In the genomic region with DNA sequence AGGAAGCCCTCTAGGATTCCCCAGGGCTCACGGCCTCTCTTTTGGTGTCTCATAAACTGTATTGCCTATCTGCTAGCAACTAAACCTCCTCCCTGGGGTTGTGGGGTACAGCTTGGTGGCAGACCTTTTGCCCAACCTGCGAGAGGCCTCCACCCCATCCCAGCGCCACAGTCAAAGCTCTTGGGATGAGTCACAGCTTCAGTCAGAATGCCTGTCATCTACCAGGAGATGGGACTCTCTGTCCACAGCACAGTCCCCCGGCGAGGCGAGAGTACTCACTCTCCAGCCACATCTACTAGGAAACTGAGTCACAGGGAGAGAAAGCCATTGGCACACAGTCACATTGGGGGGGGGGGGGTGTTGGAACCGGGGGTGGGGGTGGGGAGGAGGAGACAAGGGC, we compare ENCODE assay signal across 22 mouse cellular contexts. TPM values are rescaled to one million over a fixed set of nuclear protein-coding genes. Genes with fewer than 3 reads are reported as not detected.
A peak's percentile ranks its signal among the peaks of the same experiment; 100 is the strongest.
DNase-seq lines count a peak whose midpoint lies in the region; ATAC-seq and TF ChIP-seq lines count a peak whose summit lies in the region.
"Had no signal": no experiment of that assay in that cellular context is flagged by ENCODE, and none has a peak within 500 bp of the region (broad histone marks: within the 10 kb centered on the region; RNA-seq: fewer than 3 reads in every experiment).

No protein-coding gene starts in this region.

- H3K36me3 ChIP-seq in heart, adult 2 months (ENCODE audit: control insufficient read depth, insufficient read depth, low read length): no peaks in the 10 kb centered on the region
- H3K36me3 ChIP-seq in forebrain, embryonic 13.5 days (ENCODE audit: poor library complexity, severe bottlenecking): no peaks in the 10 kb centered on the region
- H3K36me3 ChIP-seq: embryonic facial prominence, embryonic 13.5 days; forebrain, embryonic 12.5 days; hindbrain, embryonic 12.5 days; hindbrain, embryonic 15.5 days had no signal

- H3K4me2 ChIP-seq in forebrain, embryonic 13.5 days: no peak overlapping the region
- H3K4me2 ChIP-seq: embryonic facial prominence, embryonic 13.5 days; forebrain, embryonic 12.5 days; heart, embryonic 11.5 days; hindbrain, embryonic 12.5 days; hindbrain, embryonic 15.5 days had no signal

- H3K79me2 ChIP-seq in heart, adult 2 months (replicated peaks; ENCODE audit: control insufficient read depth, insufficient read depth, low read length): no peaks in the 10 kb centered on the region

- ATAC-seq in forebrain, embryonic 13.5 days: no peak
- ATAC-seq: CD4-positive, CD25-positive, alpha-beta regulatory T cell, adult 4 months; forebrain, embryonic 16.5 days; intestine, postnatal 0 days had no signal

- no peak overlapping the region for H3K4me3 ChIP-seq in heart, adult 2 months
- H3K4me3 ChIP-seq in forebrain, embryonic 13.5 days: no peak overlapping the region
- H3K4me3 ChIP-seq: embryonic facial prominence, embryonic 13.5 days; erythroblast, embryonic 14.5 days; forebrain, embryonic 12.5 days; hindbrain, embryonic 12.5 days; hindbrain, embryonic 15.5 days had no signal

- peaks cover 4% of the 10 kb centered on the region; the same call in 1 of the 2 replicates for H3K4me1 ChIP-seq in heart, adult 2 months (ENCODE audit: control insufficient read depth, insufficient read depth, low read length)
- peaks cover 23% of the 10 kb centered on the region; the same call in 1 of the 2 replicates for H3K4me1 ChIP-seq in forebrain, embryonic 13.5 days

- no peaks in the 10 kb centered on the region for H3K9me3 ChIP-seq in forebrain, embryonic 13.5 days (replicated peaks)
- H3K9me3 ChIP-seq: embryonic facial prominence, embryonic 13.5 days; forebrain, embryonic 12.5 days; hindbrain, embryonic 12.5 days; hindbrain, embryonic 15.5 days had no signal

- H3K27me3 ChIP-seq in heart, adult 2 months (ENCODE audit: control insufficient read depth, insufficient read depth, low read length): no peaks in the 10 kb centered on the region
- no peaks in the 10 kb centered on the region for H3K27me3 ChIP-seq in forebrain, embryonic 13.5 days
- H3K27me3 ChIP-seq: embryonic facial prominence, embryonic 13.5 days; forebrain, embryonic 12.5 days; hindbrain, embryonic 12.5 days; hindbrain, embryonic 15.5 days had no signal

- DNase-seq in adrenal gland, adult 2 months: peak; percentile 66
- no peak for DNase-seq in adrenal gland, adult 8-10 months
- no peak for DNase-seq in heart, adult 2 months
- no peak for DNase-seq in heart, adult 11 months
- DNase-seq in adrenal gland, postnatal 36 days: peak; percentile 52 to 66
- DNase-seq: cerebellum, adult 11 months; cerebellum, adult 2 months; cerebellum, adult 9-11 months; cerebellum, postnatal 25 days; kidney, adult 2 months had no signal

- peak overlapping the region; percentile 85 for H3K27ac ChIP-seq in heart, adult 2 months
- H3K27ac ChIP-seq in forebrain, embryonic 13.5 days: no peak overlapping the region
- H3K27ac ChIP-seq: embryonic facial prominence, embryonic 13.5 days; forebrain, embryonic 12.5 days; hindbrain, embryonic 12.5 days; hindbrain, embryonic 15.5 days had no signal

- intact Hi-C loops in heart, adult 2 months (cut with DNase I): loop anchor here (2.0 kb wide), 1 partner anchor 97 kb away; no protein-coding TSS in a partner anchor

- no peak for TF ChIP-seq POLR2A in heart, adult 2 months (IDR thresholded peaks at IDR 0.05; ENCODE audit: insufficient read depth, low read depth, low read length)

- no peak overlapping the region for H3K9ac ChIP-seq in heart, adult 2 months (ENCODE audit: low read depth, low read length)
- no peak overlapping the region for H3K9ac ChIP-seq in forebrain, embryonic 13.5 days
- H3K9ac ChIP-seq: embryonic facial prominence, embryonic 13.5 days; forebrain, embryonic 12.5 days; hindbrain, embryonic 12.5 days; hindbrain, embryonic 15.5 days had no signal

- no peak for TF ChIP-seq CTCF in heart, adult 2 months (IDR thresholded peaks at IDR 0.05)

- no peak for TF ChIP-seq EP300 in heart, adult 2 months (IDR thresholded peaks at IDR 0.05; ENCODE audit: insufficient read depth, low read depth, low read length)

- 76% methylated on average over 6 of the region's 7 CpGs for WGBS in heart, adult 2 months
- WGBS in forebrain, embryonic 13.5 days: 92% methylated on average over 6 of the region's 7 CpGs

RNA-seq across cellular contexts. Expression of gene Cux2, which starts 51.6 kb away (rescaled TPM):
- 10 to 100 TPM; 14.4 to 22.0 TPM for total RNA-seq in adrenal gland, adult 2 months (2021)
- polyA plus RNA-seq in adrenal gland, adult 2 months (2012; rRNA removed): 32.2 and 37.6 TPM in 2 replicates
- 10 to 100 TPM; 25.7 to 41.7 (median 33.2) TPM for total RNA-seq in adrenal gland, adult 8-10 months (2022)
- total RNA-seq in heart, adult 2 months (2021): 10 to 100 TPM; 18.1 to 18.4 TPM
- 11.4 and 16.7 TPM in 2 replicates for polyA plus RNA-seq in heart, adult 2 months (2012; rRNA removed)
- 10 to 100 TPM; 18.6 to 20.9 TPM for total RNA-seq in adrenal gland, postnatal 36 days (2021)
- polyA plus RNA-seq in forebrain, embryonic 13.5 days (2015; fragmentation: Nextera tagmentation; extraction: Ambion mirVana): 16.9 and 17.9 TPM in 2 replicates
- total RNA-seq: common myeloid progenitor, adult 5-6 weeks; hematopoietic stem cell, adult 5-6 weeks had no signal

Comparison
In these comparisons a context has a peak if more than half of its experiments do, and no peak if none do; other contexts are left out.
1. DNase-seq: peak in adrenal gland, adult 2 months (single experiment) and adrenal gland, postnatal 36 days (2 of 2); none in adrenal gland, adult 8-10 months (single experiment), heart, adult 2 months (0 of 2) and heart, adult 11 months (single experiment).